Mouse (Mus musculus) frontal cortex, postnatal 14 days (tissue): ENCODE data around the gene Syn2.

Experiments
- DNase-seq, 2 experiments: peaks; one replicate each; pipeline ENCODE4 v3.0.0; 2022; ENCODE audit warnings: low spot score in 2 of 2

Gene Syn2

GRCm38 (mm10) chr6:115291068-115291467 lies 156.4 kb downstream of the Syn2 start:
- no peak for DNase-seq

GRCm38 (mm10) chr6:115291823-115292222 lies 157.1 kb downstream of the Syn2 start:
- DNase-seq, result no peak

- peak in 1 of 2 experiments; percentile 42 for DNase-seq
Measured at GRCm38 (mm10) chr6:115292621-115293020, 157.9 kb downstream of the Syn2 start.

GRCm38 (mm10) chr6:115293877-115294276 lies 159.2 kb downstream of the Syn2 start:
- DNase-seq, result no peak

- no peak for DNase-seq
Measured at GRCm38 (mm10) chr6:115307134-115307533, 172.4 kb downstream of the Syn2 start.

GRCm38 (mm10) chr6:115312780-115313179 lies 178.1 kb downstream of the Syn2 start:
- no peak for DNase-seq

GRCm38 (mm10) chr6:115313235-115313738 lies 178.6 kb downstream of the Syn2 start:
- DNase-seq, result no peak

- no peak for DNase-seq
Measured at GRCm38 (mm10) chr6:115313910-115314309, 179.2 kb downstream of the Syn2 start.

GRCm38 (mm10) chr6:115315770-115316169 lies 181.1 kb downstream of the Syn2 start:
- DNase-seq, result no peak

GRCm38 (mm10) chr6:115316811-115317221 lies 182.1 kb downstream of the Syn2 start:
- no peak for DNase-seq

- DNase-seq, result no peak
Measured at GRCm38 (mm10) chr6:115318811-115319210, 184.1 kb downstream of the Syn2 start.

GRCm38 (mm10) chr6:115319686-115320085 lies 185.0 kb downstream of the Syn2 start:
- DNase-seq, result no peak

- DNase-seq, result no peak
Measured at GRCm38 (mm10) chr6:115320927-115321714, 186.4 kb downstream of the Syn2 start.

GRCm38 (mm10) chr6:115321883-115322351 lies 187.2 kb downstream of the Syn2 start:
- peak; percentile 23 to 49 for DNase-seq

- DNase-seq, result no peak
Measured at GRCm38 (mm10) chr6:115322956-115323355, 188.3 kb downstream of the Syn2 start.

- DNase-seq, result no peak
Measured at GRCm38 (mm10) chr6:115330964-115331363, 196.3 kb downstream of the Syn2 start.
